Comparison of ENCODE assay signal across 20 mouse cellular contexts in genomic region chr3:106515016-106515415, GRCm38 (mm10). TPM values are rescaled to one million over a fixed set of nuclear protein-coding genes. Genes with fewer than 3 reads are reported as not detected.
DNase-seq lines count a peak whose midpoint lies in the region; ATAC-seq and TF ChIP-seq lines count a peak whose summit lies in the region.
"Had no signal": no experiment of that assay in that cellular context is flagged by ENCODE, and none has a peak within 500 bp of the region (broad histone marks: within the 10 kb centered on the region; RNA-seq: fewer than 3 reads in every experiment).

No protein-coding gene starts in this region.

- H3K4me2 ChIP-seq in liver, embryonic 11.5 days, result no peak overlapping the region
- no peak overlapping the region for H3K4me2 ChIP-seq in liver, embryonic 14.5 days (ENCODE audit: low read depth)
- no peak overlapping the region for H3K4me2 ChIP-seq in stomach, postnatal 0 days (replicated peaks; ENCODE audit: low read depth)
- H3K4me2 ChIP-seq: embryonic facial prominence, embryonic 15.5 days; hindbrain, embryonic 12.5 days had no signal

- no peaks in the 10 kb centered on the region for H3K27me3 ChIP-seq in liver, embryonic 11.5 days (replicated peaks; ENCODE audit: control insufficient read depth, insufficient read depth, low read length)
- H3K27me3 ChIP-seq in liver, adult 2 months (ENCODE audit: control insufficient read depth, insufficient read depth, low read length), result no peaks in the 10 kb centered on the region
- no peaks in the 10 kb centered on the region for H3K27me3 ChIP-seq in liver, embryonic 14.5 days (ENCODE audit: control insufficient read depth, insufficient read depth, low read length)
- no peaks in the 10 kb centered on the region for H3K27me3 ChIP-seq in stomach, postnatal 0 days (ENCODE audit: control insufficient read depth, insufficient read depth, low read length)
- no peaks in the 10 kb centered on the region for H3K27me3 ChIP-seq in cerebellum, adult 2 months (ENCODE audit: control insufficient read depth, insufficient read depth, low read length)
- H3K27me3 ChIP-seq: embryonic facial prominence, embryonic 15.5 days; hindbrain, embryonic 12.5 days had no signal

- no peak for TF ChIP-seq CTCF in liver, adult 2 months (IDR thresholded peaks at IDR 0.05; ENCODE audit: low read depth, low read length)
- no peak for TF ChIP-seq CTCF in liver, embryonic 14.5 days (IDR thresholded peaks at IDR 0.05; ENCODE audit: low read depth)
- TF ChIP-seq CTCF in stomach, postnatal 0 days (IDR thresholded peaks at IDR 0.05; ENCODE audit: low read depth), result no peak
- no peak for TF ChIP-seq CTCF in cerebellum, adult 2 months (IDR thresholded peaks at IDR 0.05; ENCODE audit: borderline replicate concordance, insufficient read depth, low read depth, low read length)

- H3K9ac ChIP-seq in liver, embryonic 11.5 days (ENCODE audit: low read depth, low read length), result no peak overlapping the region
- H3K9ac ChIP-seq in liver, adult 2 months (ENCODE audit: low read depth, low read length), result no peak overlapping the region
- no peak overlapping the region for H3K9ac ChIP-seq in liver, embryonic 14.5 days (replicated peaks)
- H3K9ac ChIP-seq in stomach, postnatal 0 days (ENCODE audit: low read length), result no peak overlapping the region
- H3K9ac ChIP-seq: embryonic facial prominence, embryonic 15.5 days; hindbrain, embryonic 12.5 days had no signal

- H3K27ac ChIP-seq in liver, embryonic 11.5 days (ENCODE audit: low read depth, low read length), result no peak overlapping the region
- H3K27ac ChIP-seq in liver, adult 2 months (replicated peaks; ENCODE audit: insufficient read depth, low read depth, low read length), result peak overlapping the region; percentile 67
- H3K27ac ChIP-seq in liver, embryonic 14.5 days, result no peak overlapping the region
- no peak overlapping the region for H3K27ac ChIP-seq in stomach, postnatal 0 days (replicated peaks)
- H3K27ac ChIP-seq in cerebellum, adult 2 months (ENCODE audit: insufficient read depth, low read length), result no peak overlapping the region
- H3K27ac ChIP-seq: embryonic facial prominence, embryonic 15.5 days; forebrain, embryonic 10.5 days; heart, embryonic 10.5 days; hindbrain, embryonic 12.5 days had no signal

- no peak for ATAC-seq in liver, embryonic 11.5 days (replicated peaks; ENCODE audit: low FRiP score)
- peak; percentile 37; the same call in 1 of the 2 replicates for ATAC-seq in liver, embryonic 14.5 days (ENCODE audit: insufficient read depth)
- ATAC-seq in stomach, postnatal 0 days (ENCODE audit: low FRiP score, low TSS enrichment), result no peak
- ATAC-seq: forebrain, embryonic 14.5 days had no signal

- H3K9me3 ChIP-seq in liver, embryonic 11.5 days (ENCODE audit: control insufficient read depth, low read length), result no peaks in the 10 kb centered on the region
- H3K9me3 ChIP-seq in liver, embryonic 14.5 days (ENCODE audit: control insufficient read depth, low read length), result no peaks in the 10 kb centered on the region
- H3K9me3 ChIP-seq in stomach, postnatal 0 days (ENCODE audit: control insufficient read depth, low read length), result no peaks in the 10 kb centered on the region
- H3K9me3 ChIP-seq: embryonic facial prominence, embryonic 15.5 days; forebrain, embryonic 10.5 days; heart, embryonic 10.5 days; hindbrain, embryonic 12.5 days had no signal

- H3K79me2 ChIP-seq in liver, adult 2 months (ENCODE audit: control insufficient read depth, insufficient read depth, low read length), result 0 out of 2 replicates have a peak, but pooled peaks cover 3% of the 10 kb centered on the region

- no peak for TF ChIP-seq POLR2A in liver, adult 2 months (IDR thresholded peaks at IDR 0.05; ENCODE audit: extremely low read depth, insufficient read depth, low read length)
- no peak for TF ChIP-seq POLR2A in cerebellum, adult 2 months (IDR thresholded peaks at IDR 0.05; ENCODE audit: borderline replicate concordance, insufficient read depth, low read length)

- no peaks in the 10 kb centered on the region for H3K4me1 ChIP-seq in liver, embryonic 11.5 days (replicated peaks; ENCODE audit: control insufficient read depth, insufficient read depth, low read length)
- peaks cover 10% of the 10 kb centered on the region for H3K4me1 ChIP-seq in liver, adult 2 months (ENCODE audit: control insufficient read depth, insufficient read depth, low read length)
- no peaks in the 10 kb centered on the region for H3K4me1 ChIP-seq in liver, embryonic 14.5 days (replicated peaks; ENCODE audit: control insufficient read depth in 2 of 2, insufficient read depth in 2 of 2, low read length in 1 of 2)
- H3K4me1 ChIP-seq in stomach, postnatal 0 days (replicated peaks; ENCODE audit: control insufficient read depth, insufficient read depth), result no peaks in the 10 kb centered on the region
- H3K4me1 ChIP-seq in cerebellum, adult 2 months (ENCODE audit: control insufficient read depth, insufficient read depth, low read length), result no peaks in the 10 kb centered on the region
- H3K4me1 ChIP-seq: embryonic facial prominence, embryonic 15.5 days; forebrain, embryonic 10.5 days; heart, embryonic 10.5 days; hindbrain, embryonic 12.5 days had no signal

- 82% methylated on average over 6 of the region's 6 CpGs for WGBS in liver, embryonic 11.5 days
- WGBS in liver, adult 2 months, result 23% methylated on average over 6 of the region's 6 CpGs
- WGBS in liver, embryonic 14.5 days (ENCODE audit: insufficient replicate concordance), result 61% methylated on average over 6 of the region's 6 CpGs
- WGBS in stomach, postnatal 0 days, result 62% methylated on average over 6 of the region's 6 CpGs
- 94% methylated on average over 6 of the region's 6 CpGs for WGBS in cerebellum, adult 2 months

- TF ChIP-seq EP300 in liver, embryonic 14.5 days (IDR thresholded peaks at IDR 0.05; ENCODE audit: low read depth), result no peak
- no peak for TF ChIP-seq EP300 in stomach, postnatal 0 days (optimal IDR thresholded peaks at IDR 0.05)

- peak; percentile 9 for DNase-seq in liver
- no peak for DNase-seq in liver, embryonic 11.5 days (ENCODE audit: low spot score)
- peak; percentile 95 for DNase-seq in liver, adult 2 months (ENCODE audit: extremely low read depth, low read depth, low spot score)
- DNase-seq in liver, embryonic 14.5 days (ENCODE audit: low read depth in 3 of 3, low spot score in 3 of 3), result peak in 1 of 3 experiments; percentile 24
- DNase-seq in stomach, postnatal 0 days (ENCODE audit: low spot score), result peak; percentile 33
- DNase-seq in cerebellum, adult 2 months, result no peak
- no peak for DNase-seq in frontal cortex, postnatal 25 days (ENCODE audit: low spot score in 2 of 2)
- DNase-seq: adrenal gland, postnatal 10 days; cerebellum, adult 11 months; cerebellum, adult 9-10 months; cerebellum, postnatal 36 days; heart, adult 18-20 months; heart, postnatal 10 days; heart, postnatal 4 days had no signal

- no peaks in the 10 kb centered on the region for H3K36me3 ChIP-seq in liver, embryonic 11.5 days (ENCODE audit: control insufficient read depth, insufficient read depth, low read length)
- peaks cover 8% of the 10 kb centered on the region for H3K36me3 ChIP-seq in liver, adult 2 months (ENCODE audit: control insufficient read depth, insufficient read depth, low read length)
- H3K36me3 ChIP-seq in liver, embryonic 14.5 days (replicated peaks; ENCODE audit: control insufficient read depth, insufficient read depth, low read depth), result no peaks in the 10 kb centered on the region
- H3K36me3 ChIP-seq in stomach, postnatal 0 days (ENCODE audit: control insufficient read depth, insufficient read depth, low read length), result no peaks in the 10 kb centered on the region
- H3K36me3 ChIP-seq: forebrain, embryonic 10.5 days; heart, embryonic 10.5 days; hindbrain, embryonic 12.5 days had no signal

- no peak overlapping the region for H3K4me3 ChIP-seq in liver, embryonic 11.5 days (ENCODE audit: low read depth, low read length)
- H3K4me3 ChIP-seq in liver, adult 2 months (ENCODE audit: insufficient read depth, low read depth, low read length), result no peak overlapping the region
- no peak overlapping the region for H3K4me3 ChIP-seq in liver, embryonic 14.5 days (ENCODE audit: insufficient read depth in 1 of 2, low read depth in 2 of 2, low read length in 2 of 2)
- no peak overlapping the region for H3K4me3 ChIP-seq in stomach, postnatal 0 days (ENCODE audit: low read depth, low read length)
- no peak overlapping the region for H3K4me3 ChIP-seq in cerebellum, adult 2 months (replicated peaks; ENCODE audit: insufficient read depth, low read depth, low read length)
- H3K4me3 ChIP-seq: embryonic facial prominence, embryonic 15.5 days; erythroblast, embryonic 14.5 days; forebrain, embryonic 10.5 days; heart, embryonic 10.5 days; hindbrain, embryonic 12.5 days had no signal

RNA-seq across cellular contexts. Expression of gene Dram2, which starts 32.6 kb away (rescaled TPM):
- polyA plus RNA-seq in liver, embryonic 11.5 days (2014; fragmentation: Nextera tagmentation; extraction: Ambion mirVana), result 34.7 and 40.5 TPM in 2 replicates
- 116 and 144 TPM in 2 replicates for total RNA-seq in liver, adult 2 months (2014; rRNA removed)
- 47.0 and 48.6 TPM in 2 replicates for polyA plus RNA-seq in liver, adult 2 months (2012; rRNA removed)
- polyA plus RNA-seq in liver, embryonic 14.5 days (2012; rRNA removed), result 14.3 and 15.8 TPM in 2 replicates
- 28.3 and 29.9 TPM in 2 replicates for polyA plus RNA-seq in liver, embryonic 14.5 days (2014; fragmentation: Nextera tagmentation; extraction: Ambion mirVana)
- polyA plus RNA-seq in stomach, postnatal 0 days (2015; fragmentation: Nextera tagmentation; extraction: Ambion mirVana), result 89.1 and 90.2 TPM in 2 replicates
- polyA plus RNA-seq in cerebellum, adult 2 months (2012; rRNA removed), result 47.0 and 49.3 TPM in 2 replicates
- polyA plus RNA-seq: erythroblast, embryonic 14.5 days had no signal

RNA-seq across cellular contexts. Expression of gene Cept1, which starts 32.6 kb away (rescaled TPM):
- 40.7 and 43.0 TPM in 2 replicates for polyA plus RNA-seq in liver, embryonic 11.5 days (2014; fragmentation: Nextera tagmentation; extraction: Ambion mirVana)
- total RNA-seq in liver, adult 2 months (2014; rRNA removed), result 105 and 108 TPM in 2 replicates
- polyA plus RNA-seq in liver, adult 2 months (2012; rRNA removed), result 32.9 and 33.2 TPM in 2 replicates
- 10.1 and 10.8 TPM in 2 replicates for polyA plus RNA-seq in liver, embryonic 14.5 days (2012; rRNA removed)
- 27.1 and 27.6 TPM in 2 replicates for polyA plus RNA-seq in liver, embryonic 14.5 days (2014; fragmentation: Nextera tagmentation; extraction: Ambion mirVana)
- polyA plus RNA-seq in stomach, postnatal 0 days (2015; fragmentation: Nextera tagmentation; extraction: Ambion mirVana), result 68.9 and 69.3 TPM in 2 replicates
- 42.2 and 44.7 TPM in 2 replicates for polyA plus RNA-seq in cerebellum, adult 2 months (2012; rRNA removed)

RNA-seq across cellular contexts. Expression of gene Dennd2d, which starts 32.8 kb away (rescaled TPM):
- polyA plus RNA-seq in liver, embryonic 11.5 days (2014; fragmentation: Nextera tagmentation; extraction: Ambion mirVana), result 5.2 and 6.1 TPM in 2 replicates
- total RNA-seq in liver, adult 2 months (2014; rRNA removed), result 7.3 and 8.0 TPM in 2 replicates
- 3.4 and 4.9 TPM in 2 replicates for polyA plus RNA-seq in liver, adult 2 months (2012; rRNA removed)
- 1.7 and 2.1 TPM in 2 replicates for polyA plus RNA-seq in liver, embryonic 14.5 days (2012; rRNA removed)
- 4.0 and 4.2 TPM in 2 replicates for polyA plus RNA-seq in liver, embryonic 14.5 days (2014; fragmentation: Nextera tagmentation; extraction: Ambion mirVana)
- 27.7 and 31.4 TPM in 2 replicates for polyA plus RNA-seq in stomach, postnatal 0 days (2015; fragmentation: Nextera tagmentation; extraction: Ambion mirVana)
- polyA plus RNA-seq in cerebellum, adult 2 months (2012; rRNA removed), result 0.77 and 0.79 TPM in 2 replicates

Comparison
In these comparisons a context has a peak if more than half of its experiments do, and no peak if none do; other contexts are left out.
1. DNase-seq: peak in liver (single experiment), liver, adult 2 months (single experiment) and stomach, postnatal 0 days (single experiment); none in liver, embryonic 11.5 days (single experiment), cerebellum, adult 2 months (0 of 2) and frontal cortex, postnatal 25 days (0 of 2).